Mouse (Mus musculus) limb, embryonic 15.5 days (tissue): ENCODE data around the gene Mrpl49. TPM values are rescaled to one million over a fixed set of nuclear protein-coding genes. Genes with fewer than 3 reads are reported as not detected.
A peak's percentile ranks its signal among the peaks of the same experiment; 100 is the strongest.
"Not testable (repeated sequence)": the region's sequence is repeated elsewhere in the genome, so short reads cannot be mapped to it uniquely, and the experiment has no call there.

ENCODE experiments used
- ATAC-seq: fragments of 200-750 bp; cut with Nextera tagmentation; 2 replicates; pipeline ENCODE4 v1.8.0; 2017; ENCODE audit warnings: low read depth, moderate TSS enrichment; ENCODE audit not compliant: insufficient number of reproducible peaks, low FRiP score, low TSS enrichment
- H3K27ac ChIP-seq: fragments of 300-500 bp; sonication (generic); 2 replicates; pipeline ENCODE4 v1.5.1; 2015; ENCODE audit warnings: moderate library complexity, mild to moderate bottlenecking, inconsistent platforms
- H3K27me3 ChIP-seq: fragments of 300-500 bp; sonication (generic); 2 replicates; pipeline ENCODE4 v1.6.1; 2015; ENCODE audit warnings: inconsistent platforms
- H3K36me3 ChIP-seq: fragments of 300-500 bp; sonication (generic); 2 replicates; pipeline ENCODE4 v1.6.1; 2015; ENCODE audit warnings: inconsistent platforms
- H3K4me1 ChIP-seq: fragments of 300-500 bp; sonication (generic); 2 replicates; pipeline ENCODE4 v1.6.1; 2015; ENCODE audit warnings: inconsistent platforms
- H3K4me2 ChIP-seq: fragments of 300-500 bp; sonication (generic); 2 replicates; pipeline ENCODE4 v1.6.1; 2015; ENCODE audit warnings: mild to moderate bottlenecking, inconsistent platforms
- H3K4me3 ChIP-seq: fragments of 300-500 bp; sonication (generic); 2 replicates; pipeline ENCODE4 v1.5.1; 2015; ENCODE audit warnings: mild to moderate bottlenecking, inconsistent platforms
- H3K9ac ChIP-seq: fragments of 300-500 bp; sonication (generic); 2 replicates; pipeline ENCODE4 v1.6.1; 2015; ENCODE audit warnings: inconsistent platforms
- H3K9me3 ChIP-seq: fragments of 300-500 bp; sonication (generic); 2 replicates; pipeline ENCODE4 v1.6.1; 2016; ENCODE audit warnings: inconsistent platforms
- WGBS: fragments of 180-500 bp; shearing (Covaris S2); methylation state at CpG from one replicate; pipeline ENCODE4 v1.1.7; 2015; 5-methylcytosine and 5-hydroxymethylcytosine counted together
- polyA plus RNA-seq: library from polyadenylated mRNA; unstranded; fragments of >200 nt; fragmentation: Nextera tagmentation; extraction: Ambion mirVana; gene quantifications from 2 replicates; pipeline ENCODE4 v1.2.1, GENCODE M21; 2015

Gene Mrpl49
- polyA plus RNA-seq, 1 experiment from 2014 or later, result 67.5 TPM

DNA sequence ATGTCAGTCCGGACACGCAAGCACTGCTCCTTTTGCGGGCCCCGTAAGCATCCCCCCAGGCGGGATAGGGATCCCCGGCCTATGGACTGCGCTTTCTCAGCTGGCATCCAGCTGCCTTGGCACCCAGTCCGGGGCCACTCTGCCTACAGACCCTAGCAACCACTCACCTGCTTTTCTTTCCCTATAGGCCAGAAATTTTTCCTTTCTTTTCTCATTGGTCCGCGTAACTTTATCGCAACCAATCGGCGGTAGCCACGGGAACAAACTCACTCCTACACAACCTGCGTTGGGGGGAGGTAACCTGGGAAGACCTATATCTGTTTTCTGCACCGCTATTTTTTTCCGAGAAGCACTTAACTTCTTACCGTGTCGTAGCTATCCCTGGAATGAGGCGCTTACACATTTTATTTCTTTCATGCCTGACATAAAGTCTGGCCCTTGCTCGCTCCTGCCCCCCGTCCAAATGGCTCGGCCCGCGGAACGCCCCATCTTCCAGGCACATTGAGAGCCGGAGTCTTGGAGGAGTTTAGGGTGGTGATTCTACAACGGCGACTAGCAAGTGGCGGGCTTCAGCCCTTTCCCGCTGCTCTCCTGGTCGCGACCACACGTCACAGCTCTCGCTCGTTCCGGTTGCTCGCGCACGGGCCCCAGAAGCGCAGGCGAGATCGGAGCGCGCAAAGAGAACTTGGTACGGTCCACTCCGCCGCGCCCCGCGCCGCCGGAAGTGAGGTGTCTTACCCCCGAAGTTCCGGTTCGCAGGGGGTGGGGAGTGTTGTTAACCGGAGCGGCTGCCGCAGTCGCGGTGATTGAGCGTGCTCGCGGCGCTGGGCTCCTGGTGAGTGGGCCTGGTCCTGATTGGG lies 11.1 kb downstream of the Mrpl49 start, which contains the start of gene Syvn1:
Gene Syvn1 (plus strand): TSS at position 283 of the 860 bp plus-strand sequence.
- H3K4me2 ChIP-seq, result peak within 1 kb of the TSS; percentile 81
- H3K4me3 ChIP-seq, result peak within 1 kb of the TSS; percentile 97
- H3K36me3 ChIP-seq, result peaks cover 39% of the 10 kb centered on the region
- whole genome bisulfite sequencing, result under 1% methylated on average over 65 of the region's 65 CpGs
- no peaks in the 10 kb centered on the region for H3K9me3 ChIP-seq
- H3K4me1 ChIP-seq, result peaks cover 23% of the 10 kb centered on the region
- peak within 1 kb of the TSS; percentile 99 for H3K27ac ChIP-seq
- no peaks in the 10 kb centered on the region for H3K27me3 ChIP-seq
- ATAC-seq, result peak; percentile 90
- peak within 1 kb of the TSS; percentile 82 for H3K9ac ChIP-seq

DNA sequence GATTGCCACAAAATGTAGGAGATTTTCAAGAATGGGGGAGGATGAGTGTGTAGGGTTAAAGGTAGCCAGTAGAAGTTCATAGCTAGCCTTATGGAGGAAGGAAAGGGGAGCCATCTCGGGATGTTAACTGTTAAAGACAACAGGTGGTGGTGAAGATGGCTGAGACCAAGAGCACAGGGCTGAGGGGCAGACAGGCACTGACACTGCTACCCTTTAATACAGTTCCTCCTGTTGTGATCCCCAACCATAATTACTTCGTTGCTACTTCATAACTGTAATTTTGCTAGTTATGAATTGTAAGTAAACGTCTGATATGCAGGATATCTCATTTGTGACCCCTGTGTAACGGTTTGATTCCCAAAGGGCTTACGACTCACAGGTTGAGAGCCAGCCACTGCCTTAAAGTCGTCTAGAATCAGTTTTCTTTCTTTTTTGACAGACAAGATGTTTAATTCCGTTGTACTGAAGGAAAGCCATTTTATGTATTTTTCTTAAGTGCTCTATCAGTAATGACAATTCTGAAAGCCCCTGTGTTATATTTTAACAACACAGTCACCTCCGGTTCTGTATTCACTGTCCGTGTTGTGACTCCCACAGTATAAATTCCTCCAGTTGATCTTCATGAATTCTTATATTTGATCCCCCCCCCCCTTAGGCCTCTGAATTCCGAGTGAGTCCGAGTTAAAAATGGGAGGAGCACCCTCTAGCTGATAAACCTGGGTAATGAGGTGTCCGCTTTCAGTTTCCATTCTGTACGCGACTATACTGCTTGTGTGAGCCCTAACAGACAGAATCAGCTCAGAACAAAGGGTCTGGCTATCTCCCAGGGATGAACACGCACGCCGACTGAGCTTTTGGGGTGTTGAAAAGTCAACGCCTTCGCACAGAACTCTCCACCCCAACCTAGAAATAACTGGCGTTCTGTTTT lies 12.0 kb downstream of the Mrpl49 start:
- WGBS, result 15% methylated on average over 20 of the region's 20 CpGs
- peak overlapping the region; percentile 81 for H3K4me2 ChIP-seq
- H3K9ac ChIP-seq, result peak overlapping the region; percentile 82
- H3K36me3 ChIP-seq, result peaks cover 30% of the 10 kb centered on the region
- peaks cover 23% of the 10 kb centered on the region for H3K4me1 ChIP-seq
- no peak for ATAC-seq
- no peaks in the 10 kb centered on the region for H3K9me3 ChIP-seq
- no peaks in the 10 kb centered on the region for H3K27me3 ChIP-seq
- H3K27ac ChIP-seq, result peak overlapping the region; percentile 99
- peak overlapping the region; percentile 97 for H3K4me3 ChIP-seq

DNA sequence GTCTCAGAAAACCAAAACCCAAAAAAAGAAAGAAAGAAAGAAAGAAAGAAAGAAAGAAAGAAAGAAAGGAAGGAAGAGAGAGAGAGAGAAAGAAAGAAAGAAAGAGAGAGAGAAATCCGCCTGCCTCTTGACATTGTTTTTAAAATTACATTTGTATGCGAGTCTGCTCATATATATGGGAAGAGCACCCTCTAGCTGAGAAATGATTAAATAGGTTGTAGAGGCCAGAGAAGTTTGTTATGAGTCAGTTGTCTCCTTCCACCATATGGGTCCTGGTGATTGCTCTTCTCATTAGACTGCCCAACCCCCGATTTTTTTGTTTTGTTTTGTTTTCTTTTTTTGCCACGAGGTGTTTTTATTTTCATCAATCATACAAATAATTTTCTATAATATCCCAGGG lies 13.5 kb downstream of the Mrpl49 start:
- H3K9ac ChIP-seq, H3K4me2 ChIP-seq, ATAC-seq, H3K4me3 ChIP-seq, H3K27me3 ChIP-seq, H3K9me3 ChIP-seq, H3K27ac ChIP-seq: not testable (repeated sequence)
- H3K36me3 ChIP-seq, result peaks cover 14% of the 10 kb centered on the region
- peaks cover 23% of the 10 kb centered on the region for H3K4me1 ChIP-seq
- 49% methylated on average over 4 of the region's 4 CpGs for WGBS

DNA sequence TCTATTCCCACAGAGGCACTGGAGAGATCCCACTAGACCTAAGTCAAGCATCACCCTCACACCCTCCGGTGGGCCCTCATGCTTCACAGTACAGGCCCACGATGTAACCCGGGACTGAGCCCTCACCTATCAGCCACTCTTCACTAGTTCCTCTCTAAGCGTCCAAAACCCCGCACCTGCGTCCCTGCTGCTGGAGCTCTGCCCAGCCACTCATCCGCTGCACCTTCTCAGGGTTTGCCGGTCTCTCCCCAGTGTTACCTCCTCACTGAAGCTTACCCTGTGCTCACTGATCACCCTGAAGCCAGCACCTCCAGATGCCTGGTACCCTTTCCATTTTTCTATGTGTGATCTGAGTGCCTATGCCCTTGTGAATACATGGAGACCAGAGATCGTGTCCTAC lies 15.3 kb downstream of the Mrpl49 start:
- WGBS, result 79% methylated on average over 9 of the region's 9 CpGs

DNA sequence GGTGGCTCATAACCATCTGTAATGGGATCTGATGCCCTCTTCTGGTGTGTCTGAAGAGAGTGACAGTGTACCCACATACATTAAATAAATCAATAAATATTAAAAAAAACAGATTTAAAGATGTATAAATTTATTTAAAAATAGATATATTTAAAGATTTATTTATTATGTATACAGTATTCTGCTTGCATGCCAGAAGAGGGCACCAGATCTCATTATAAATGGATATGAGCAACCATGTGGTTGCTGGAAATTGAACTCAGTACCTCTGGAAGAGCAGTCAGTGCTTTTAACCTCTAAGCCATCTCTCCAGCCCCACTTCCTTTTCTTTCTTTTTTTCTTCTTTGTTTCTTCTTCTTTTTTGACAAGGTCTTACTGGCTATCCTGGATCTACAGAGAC lies 17.6 kb downstream of the Mrpl49 start:
- Histone ChIP-seq H3K4me2 (no peak overlapping the region), H3K4me3 (no peak overlapping the region), H3K9me3 (no peaks in the 10 kb centered on the region), H3K4me1 (peaks cover under 1% of the 10 kb centered on the region; the same call in 1 of the 2 replicates), H3K36me3 (no peaks in the 10 kb centered on the region), H3K9ac (no peak overlapping the region), H3K27me3 (no peaks in the 10 kb centered on the region), H3K27ac (no peak overlapping the region)
- ATAC-seq, result no peak

More for the DNA sequence above, 15.3 kb downstream of the Mrpl49 start:
- Histone ChIP-seq H3K36me3 (no peaks in the 10 kb centered on the region), H3K27ac (no peak overlapping the region; the same call in 1 of the 2 replicates), H3K9me3 (no peaks in the 10 kb centered on the region), H3K4me3 (no peak overlapping the region), H3K4me1 (peaks cover 6% of the 10 kb centered on the region), H3K4me2 (no peak overlapping the region), H3K27me3 (no peaks in the 10 kb centered on the region), H3K9ac (no peak overlapping the region)
- no peak for ATAC-seq

DNA sequence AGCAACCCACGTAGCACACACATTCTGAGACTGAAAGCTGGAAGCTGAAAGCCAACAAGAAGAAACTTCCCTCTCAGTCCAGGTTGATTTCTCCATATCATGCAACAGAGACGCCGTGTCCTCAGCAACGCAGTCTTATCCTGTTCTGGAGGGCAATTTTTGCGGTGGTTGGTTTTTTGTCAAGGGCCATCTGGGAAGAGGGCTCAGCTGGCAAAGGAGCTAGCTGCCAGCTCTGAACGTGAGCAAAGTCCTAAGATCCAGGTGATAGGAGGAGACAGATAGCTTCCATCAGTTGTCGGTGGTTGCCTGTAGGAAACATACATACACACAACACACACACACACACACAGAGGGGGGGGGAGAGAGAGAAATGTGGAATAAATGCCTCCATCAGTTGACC lies 19.3 kb downstream of the Mrpl49 start:
- no peaks in the 10 kb centered on the region for H3K36me3 ChIP-seq
- ATAC-seq, result no peak
- no peak overlapping the region for H3K4me3 ChIP-seq
- no peak overlapping the region for H3K27ac ChIP-seq
- H3K4me2 ChIP-seq, result no peak overlapping the region
- H3K4me1 ChIP-seq, result no peaks in the 10 kb centered on the region
- no peaks in the 10 kb centered on the region for H3K27me3 ChIP-seq
- no peak overlapping the region for H3K9ac ChIP-seq
- no peaks in the 10 kb centered on the region for H3K9me3 ChIP-seq
- WGBS, result 74% methylated on average over 7 of the region's 7 CpGs

DNA sequence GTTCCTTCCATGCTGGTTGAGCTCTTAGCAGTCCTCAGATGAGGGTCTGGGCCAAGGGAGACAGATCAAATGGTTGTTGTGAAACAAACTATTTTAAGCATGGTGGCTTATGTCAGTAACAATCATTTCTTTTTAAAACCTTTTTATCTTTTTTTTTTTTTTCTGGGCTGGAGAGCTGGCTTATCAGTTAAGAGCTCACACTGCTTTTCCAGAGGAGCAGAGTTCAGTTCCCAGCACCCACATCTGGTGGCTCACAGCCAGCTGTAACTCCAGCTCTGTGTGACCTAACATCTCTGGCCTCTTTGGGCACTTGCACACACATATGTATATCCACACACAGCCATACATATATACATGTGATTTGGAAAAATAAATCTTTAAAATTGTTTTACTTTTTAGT lies 19.9 kb downstream of the Mrpl49 start:
- no peaks in the 10 kb centered on the region for H3K4me1 ChIP-seq
- no peaks in the 10 kb centered on the region for H3K27me3 ChIP-seq
- H3K36me3 ChIP-seq, result no peaks in the 10 kb centered on the region
- H3K4me2 ChIP-seq, result no peak overlapping the region
- no peaks in the 10 kb centered on the region for H3K9me3 ChIP-seq
- no peak for ATAC-seq
- no peak overlapping the region for H3K4me3 ChIP-seq
- no peak overlapping the region for H3K9ac ChIP-seq
- no peak overlapping the region for H3K27ac ChIP-seq

DNA sequence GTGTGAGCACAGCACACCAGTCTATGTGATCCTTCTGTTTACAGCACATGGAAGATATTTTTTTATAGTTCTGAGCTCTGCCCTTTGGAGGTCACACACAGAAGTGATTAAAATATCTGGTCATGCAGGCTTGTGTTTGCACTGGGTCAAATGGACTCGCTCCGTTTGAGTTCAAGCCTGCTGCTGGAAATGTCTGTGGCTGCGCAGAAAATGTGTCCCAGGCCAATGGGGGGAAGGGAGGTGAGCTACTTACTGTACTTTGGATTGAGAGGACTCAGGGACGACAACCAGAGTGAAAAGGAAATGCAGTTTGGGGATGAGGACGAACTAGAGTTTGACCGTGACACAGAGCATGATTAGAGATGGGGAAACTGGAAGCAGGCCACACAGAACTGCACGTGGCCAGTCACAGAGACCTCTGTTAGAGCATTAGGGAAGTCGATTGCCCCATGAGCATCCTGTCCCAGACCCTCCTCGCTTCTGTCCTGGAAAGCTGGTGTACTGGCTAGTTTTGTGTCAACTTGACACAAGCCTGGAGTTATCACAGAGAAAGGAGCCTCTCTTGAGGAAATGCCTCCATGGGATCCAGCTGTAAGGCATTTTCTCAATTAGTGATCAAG lies 21.5 kb downstream of the Mrpl49 start:
- Histone ChIP-seq H3K4me2 (no peak overlapping the region), H3K9me3 (no peaks in the 10 kb centered on the region), H3K27ac (no peak overlapping the region), H3K4me1 (no peaks in the 10 kb centered on the region), H3K36me3 (no peaks in the 10 kb centered on the region), H3K9ac (no peak overlapping the region), H3K27me3 (no peaks in the 10 kb centered on the region), H3K4me3 (no peak overlapping the region)
- 68% methylated on average over 9 of the region's 9 CpGs for WGBS
- ATAC-seq, result no peak

DNA sequence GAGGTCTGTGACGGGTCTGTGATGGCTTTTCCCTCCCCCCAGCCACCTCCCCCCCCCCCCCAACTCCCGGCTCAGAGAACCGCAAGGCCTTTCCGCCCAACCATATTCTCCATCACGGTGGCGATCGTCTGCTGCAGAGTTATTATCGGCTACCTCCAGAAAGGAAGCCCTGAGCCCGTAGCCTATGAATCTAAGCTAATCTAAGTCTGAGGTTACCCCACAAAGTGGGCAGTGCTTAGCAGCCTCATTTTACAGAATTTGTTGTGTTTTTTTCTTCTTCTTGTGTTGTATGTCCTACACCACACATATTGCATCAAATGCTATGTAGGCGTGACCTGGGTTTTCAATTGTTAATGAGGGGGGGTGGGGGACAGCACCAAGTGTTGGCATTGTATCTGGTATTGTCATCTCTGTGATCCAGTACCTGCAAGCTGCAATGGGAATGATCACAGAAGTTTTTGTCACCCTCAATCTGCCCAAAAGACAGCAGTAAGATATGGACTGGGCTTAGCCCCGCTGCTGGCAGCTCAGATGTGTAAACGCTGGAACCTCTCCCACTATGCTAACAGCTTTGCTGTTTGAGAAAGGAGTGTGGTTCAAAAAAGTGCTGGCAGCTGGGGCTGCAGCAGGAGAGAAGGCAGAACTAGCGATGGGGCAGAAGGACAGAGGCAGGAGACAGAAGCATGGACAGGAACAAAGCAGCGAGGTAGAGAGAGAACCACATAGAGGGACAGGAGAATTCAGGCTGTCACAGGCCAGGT lies 26.9 kb downstream of the Mrpl49 start:
- no peak overlapping the region for H3K9ac ChIP-seq

DNA sequence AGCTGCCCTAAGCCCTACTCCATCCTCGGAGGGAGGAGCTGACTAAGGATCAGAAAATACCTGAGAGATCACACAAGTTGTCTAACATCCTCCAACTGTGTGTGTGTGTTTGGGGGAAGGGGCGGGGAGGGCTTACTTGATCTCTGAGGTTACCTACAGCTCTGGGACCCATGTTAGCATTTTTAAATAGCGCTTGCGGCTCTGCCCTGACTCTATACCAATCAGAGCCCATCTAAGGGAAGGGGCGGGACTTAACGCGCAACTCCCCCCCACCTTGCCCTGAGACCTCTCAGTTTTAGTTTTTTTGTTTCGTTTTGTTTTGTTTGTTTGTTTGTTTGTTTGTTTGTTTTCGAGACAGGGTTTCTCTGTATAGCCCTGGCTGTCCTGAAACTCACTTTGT lies 28.2 kb downstream of the Mrpl49 start:
- Histone ChIP-seq H3K4me1 (no peaks in the 10 kb centered on the region), H3K9me3 (no peaks in the 10 kb centered on the region), H3K4me2 (no peak overlapping the region), H3K27me3 (no peaks in the 10 kb centered on the region), H3K27ac (no peak overlapping the region), H3K9ac (no peak overlapping the region), H3K36me3 (no peaks in the 10 kb centered on the region), H3K4me3 (no peak overlapping the region)
- no peak for ATAC-seq
- WGBS, result 80% methylated on average over 9 of the region's 9 CpGs

More for the DNA sequence above, 26.9 kb downstream of the Mrpl49 start:
- Histone ChIP-seq H3K27me3 (no peaks in the 10 kb centered on the region), H3K27ac (no peak overlapping the region), H3K4me2 (no peak overlapping the region), H3K36me3 (no peaks in the 10 kb centered on the region), H3K4me3 (no peak overlapping the region), H3K4me1 (no peaks in the 10 kb centered on the region), H3K9me3 (no peaks in the 10 kb centered on the region)
- WGBS, result 68% methylated on average over 14 of the region's 14 CpGs
- ATAC-seq, result no peak

DNA sequence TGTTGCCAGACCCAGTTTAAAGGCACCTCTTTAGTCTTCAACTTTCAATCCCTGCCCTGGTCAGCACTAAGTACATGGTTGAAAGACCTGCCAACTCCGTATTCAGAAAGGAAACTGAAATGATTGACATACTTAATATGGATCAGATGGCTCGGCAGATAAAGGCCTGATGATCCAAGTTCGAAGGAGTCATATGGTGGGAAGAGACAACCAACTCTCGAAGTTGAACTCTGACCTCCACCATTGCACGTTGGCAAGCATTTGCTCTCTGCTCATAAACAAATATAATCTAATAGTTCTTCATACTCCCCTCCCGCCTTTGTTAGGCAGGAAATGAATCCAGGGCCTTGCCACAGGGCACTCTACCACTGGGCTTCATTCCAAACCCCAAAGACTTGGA lies 28.6 kb downstream of the Mrpl49 start:
- WGBS, result 74% methylated on average over 6 of the region's 6 CpGs
- Histone ChIP-seq H3K36me3 (no peaks in the 10 kb centered on the region), H3K9ac (no peak overlapping the region), H3K27ac (no peak overlapping the region), H3K4me1 (no peaks in the 10 kb centered on the region), H3K4me2 (no peak overlapping the region), H3K4me3 (no peak overlapping the region), H3K27me3 (no peaks in the 10 kb centered on the region), H3K9me3 (no peaks in the 10 kb centered on the region)
- ATAC-seq, result no peak
